Mouse (Mus musculus): Measurements from ENCODE around the gene Zfp276. TPM values are rescaled to one million over a fixed set of nuclear protein-coding genes. Genes with fewer than 3 reads are reported as not detected.

The Zfp276 gene
- total RNA-seq, 2 experiments from 2014 or later, result 9.4 to 10.8 TPM

GRCm38 (mm10) chr8:123284493-123284892 lies 30.5 kb downstream of the Zfp276 start:
- no peak for DNase-seq
- intact Hi-C loops (cut with DNase I), result loop anchor here (10.0 kb wide), 1 partner anchor 170 kb away; the partner anchor contains the start of gene Cpne7

DNA sequence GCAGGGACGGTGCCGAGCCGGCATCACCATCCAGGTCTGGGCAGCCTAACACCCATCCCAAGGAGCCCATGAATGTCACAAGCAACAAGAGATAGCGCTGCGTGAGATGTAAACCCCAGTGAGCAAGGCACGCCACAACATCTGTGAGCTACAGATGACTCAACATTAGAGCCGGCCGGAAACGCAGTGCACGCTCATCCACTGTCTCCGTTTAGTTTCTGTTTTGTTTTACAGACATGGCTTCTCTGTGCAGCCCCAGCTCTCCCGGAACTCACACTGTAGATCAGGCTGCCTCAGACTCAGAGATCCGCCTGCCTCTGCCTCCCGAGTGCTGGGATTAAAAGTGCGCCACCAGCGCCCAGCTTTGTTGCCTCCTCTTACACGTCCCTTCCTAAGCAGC lies 33.4 kb downstream of the Zfp276 start:
- no peak for DNase-seq
- intact Hi-C loops (cut with DNase I), result loop anchor here (10.0 kb wide), 1 partner anchor 173 kb away; the partner anchor contains the start of gene Cpne7

- intact Hi-C loops (cut with DNase I), result no loop called here
- DNase-seq, result peak in 1 of 2 experiments; percentile 33
These were observed 36.2 kb downstream of the Zfp276 start for GRCm38 (mm10) chr8:123290166-123290565.

DNA sequence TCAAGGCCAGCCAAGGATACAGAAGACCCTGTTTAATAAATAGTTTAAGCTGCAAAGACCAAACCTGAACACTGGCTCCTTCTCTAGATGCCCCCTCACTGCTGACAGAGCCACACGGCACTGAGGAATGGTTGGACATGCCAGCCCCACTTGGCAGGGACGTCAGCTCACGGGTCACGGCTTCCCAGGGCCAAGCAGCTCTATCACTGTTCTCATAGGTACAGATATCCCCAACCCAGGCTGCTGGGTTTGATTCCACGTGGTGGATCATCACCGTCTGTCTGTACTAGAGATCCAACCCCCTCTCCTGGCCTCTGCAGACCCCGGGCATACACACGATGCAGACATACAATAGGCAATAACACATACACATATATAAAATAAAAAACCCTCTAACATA lies 36.7 kb downstream of the Zfp276 start:
- peak; percentile 15 to 24 for DNase-seq
- intact Hi-C loops (cut with DNase I), result no loop called here

DNA sequence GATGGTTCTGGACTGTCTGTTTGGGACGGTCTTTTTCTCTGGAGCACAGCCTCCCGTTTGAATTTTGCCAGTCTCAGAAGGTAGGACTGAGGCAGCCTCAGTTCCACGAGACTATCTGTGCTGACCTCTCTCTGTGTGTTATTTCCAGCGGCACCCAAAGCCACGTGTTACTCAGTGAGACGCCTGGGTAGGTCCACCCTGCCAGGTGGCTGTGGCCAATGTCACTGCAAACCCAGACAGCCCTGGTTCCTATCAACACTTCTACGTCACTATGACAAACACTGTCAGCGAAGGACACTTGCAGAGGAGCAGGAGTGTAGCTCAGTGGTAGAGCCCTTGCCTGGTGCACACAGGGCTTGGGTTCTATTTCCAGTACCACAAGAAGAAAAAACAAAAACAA lies 37.7 kb downstream of the Zfp276 start:
- DNase-seq, result peak; percentile 16 to 42
- intact Hi-C loops (cut with DNase I), result no loop called here

GRCm38 (mm10) chr8:123292281-123292680 lies 38.3 kb downstream of the Zfp276 start:
- no peak for DNase-seq
- intact Hi-C loops (cut with DNase I), result no loop called here

- DNase-seq, result no peak
- intact Hi-C loops (cut with DNase I), result no loop called here
These were observed 38.8 kb downstream of the Zfp276 start for GRCm38 (mm10) chr8:123292785-123293184.

DNA sequence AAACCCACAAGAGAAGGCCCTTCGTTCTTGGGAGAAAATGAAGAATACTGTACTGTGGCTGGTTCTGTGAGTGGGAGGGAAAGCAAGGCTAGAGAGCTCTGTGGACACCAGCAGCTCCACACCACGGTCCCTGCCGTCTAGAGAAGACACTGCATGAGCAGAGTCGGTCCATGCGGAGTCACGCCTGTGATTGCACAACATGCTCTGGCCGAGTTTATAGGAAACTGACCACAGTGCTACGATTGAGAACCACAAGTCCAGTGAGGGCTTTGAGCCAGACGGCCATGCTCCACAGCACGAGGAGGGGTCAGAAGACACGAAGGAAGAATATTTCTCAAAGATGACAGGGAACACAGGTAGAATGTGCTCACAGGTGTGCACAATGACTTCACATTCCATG lies 44.3 kb downstream of the Zfp276 start:
- intact Hi-C loops (cut with DNase I), result no loop called here
- no peak for DNase-seq

DNA sequence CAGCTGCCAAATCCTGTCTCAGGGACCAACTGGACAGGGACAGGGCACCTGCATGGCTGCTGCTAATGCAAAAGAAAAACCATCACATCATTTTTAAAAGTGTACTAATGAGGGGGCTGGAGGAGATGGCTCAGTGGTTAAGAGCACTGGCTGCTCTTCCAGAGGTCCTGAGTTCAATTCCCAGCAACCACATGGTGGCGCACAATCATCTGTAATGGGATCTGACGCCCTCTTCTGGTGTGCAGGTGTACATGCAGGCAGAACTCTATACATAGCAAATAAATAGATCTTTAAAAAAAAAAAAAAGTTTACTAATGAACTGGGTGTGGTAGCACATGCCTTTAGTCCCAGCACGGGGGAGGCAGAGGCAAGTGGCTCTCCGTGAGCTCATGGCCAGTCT lies 54.7 kb downstream of the Zfp276 start:
- intact Hi-C loops (cut with DNase I), result no loop called here
- no peak for DNase-seq

GRCm38 (mm10) chr8:123317781-123318466 lies 63.9 kb downstream of the Zfp276 start:
- intact Hi-C loops (cut with DNase I), result loop anchor here (2.0 kb wide), 1 partner anchor 105 kb away; the partner anchor contains the start of gene Def8
- no peak for DNase-seq

- DNase-seq, result peak; percentile 89 to 90
- intact Hi-C loops (cut with DNase I), result loop anchor here (2.0 kb wide), 1 partner anchor 104 kb away; the partner anchor contains the start of gene Def8
These were observed 64.5 kb downstream of the Zfp276 start, which contains the start of gene Fanca for GRCm38 (mm10) chr8:123318467-123318911. Fanca (minus strand) TSS chr8:123318576.

Other genes starting within 250 kb of the Zfp276 start
- 10 to 100 TPM; 69.0 to 80.5 TPM for gene Ankrd11, start 211.9 kb upstream of the Zfp276 start, total RNA-seq (2021)
- gene Spg7, start 191.3 kb upstream of the Zfp276 start, total RNA-seq (2021), result 10 to 100 TPM; 79.7 to 87.7 TPM
- gene Rpl13, start 151.8 kb upstream of the Zfp276 start, total RNA-seq (2021), result 100 to 1,000 TPM; 409 to 436 TPM
- gene Cpne7, start 136.8 kb upstream of the Zfp276 start, total RNA-seq (2021), result under 1 TPM; 0.35 to 0.44 TPM
- under 1 TPM; 0.58 to 0.79 TPM for gene Sult5a1, start 95.9 kb upstream of the Zfp276 start, total RNA-seq (2021)
- 10 to 100 TPM; 32.3 to 53.6 TPM for gene Dpep1, start 68.0 kb upstream of the Zfp276 start, total RNA-seq (2021)
- gene Chmp1a, start 41.4 kb upstream of the Zfp276 start, total RNA-seq (2021), result 10 to 100 TPM; 53.9 to 69.1 TPM
- gene Spata33, start 41.4 kb upstream of the Zfp276 start, total RNA-seq (2021), result 10 to 100 TPM; 22.5 to 27.2 TPM
- 10 to 100 TPM; 19.6 to 24.0 TPM for gene Cdk10, start 29.4 kb upstream of the Zfp276 start, total RNA-seq (2021)
- 1 to 10 TPM; 5.4 to 6.2 TPM for gene Spata2l, start 18.0 kb upstream of the Zfp276 start, total RNA-seq (2021)
- gene Vps9d1, start 153 bp downstream of the Zfp276 start, total RNA-seq (2021), result 10 to 100 TPM; 21.8 to 26.5 TPM
- 1 to 10 TPM; 1.7 to 3.4 TPM for gene Fanca, start 64.4 kb downstream of the Zfp276 start, total RNA-seq (2021)
- under 1 TPM; 0.11 to 0.14 TPM for gene Spire2, start 78.5 kb downstream of the Zfp276 start, total RNA-seq (2021)
- 100 to 1,000 TPM; 121 to 130 TPM for gene Tcf25, start 119.6 kb downstream of the Zfp276 start, total RNA-seq (2021)
- not detected for gene Mc1r, start 152.9 kb downstream of the Zfp276 start, total RNA-seq (2021)
- under 1 TPM in 1 of 2 experiments, not detected in 1; 0.72 TPM for gene Tubb3, start 157.2 kb downstream of the Zfp276 start, total RNA-seq (2021)
- gene Def8, start 169.3 kb downstream of the Zfp276 start, total RNA-seq (2021), result 10 to 100 TPM; 51.6 to 58.1 TPM
- gene Afg3l1, start 223.7 kb downstream of the Zfp276 start, total RNA-seq (2021), result 10 to 100 TPM; 62.6 to 74.3 TPM

Data from heart, postnatal 36 days (tissue).